Mouse (Mus musculus): ENCODE results near the gene Olfr1045.
"Not testable (repeated sequence)": the region's sequence is repeated elsewhere in the genome, so short reads cannot be mapped to it uniquely, and the experiment has no call there.

The Olfr1045 gene

DNA sequence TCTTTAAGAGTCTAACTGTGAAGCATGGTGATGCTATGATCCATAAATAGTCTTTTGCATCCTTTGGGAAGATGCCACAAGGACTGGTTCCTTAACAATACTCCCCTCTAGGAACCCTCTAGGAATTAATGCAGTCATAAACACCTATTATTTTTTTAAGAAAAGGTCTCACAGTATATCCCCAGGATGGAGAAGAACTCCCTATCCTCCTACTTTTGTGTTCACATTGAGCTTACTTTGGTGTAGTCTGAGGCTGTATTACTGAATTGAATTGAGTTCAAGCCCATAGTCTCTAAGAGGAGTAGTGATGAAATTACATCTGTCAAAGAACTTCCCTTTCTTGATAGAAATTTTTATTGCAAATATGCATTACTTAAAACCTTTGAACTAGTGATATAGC, at the start of gene Olfr1045:
TSS of gene Olfr1045 (minus strand) at position 101 of the 400 bp plus-strand sequence.
- DNase-seq: no peak

DNA sequence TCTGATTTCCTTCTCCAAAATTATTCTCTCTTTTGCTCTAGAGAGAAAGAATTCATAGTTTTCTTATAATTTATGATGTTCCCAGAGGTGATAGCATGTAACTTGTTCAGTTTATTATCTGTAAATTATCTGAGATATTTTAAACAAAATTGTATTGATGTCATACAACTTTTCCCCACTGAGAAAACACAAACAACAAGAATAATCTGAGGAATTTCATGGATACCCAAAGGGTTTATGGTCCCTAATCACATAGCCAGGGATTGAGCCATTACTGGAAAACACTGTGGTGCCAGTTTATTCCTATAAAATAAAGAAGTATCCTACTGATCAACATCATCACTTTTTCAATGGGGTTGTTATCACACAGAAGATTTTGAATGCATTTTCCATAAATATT, 37.4 kb upstream of the Olfr1045 start, which contains the start of gene Olfr1048:
TSS of gene Olfr1048 (minus strand) at position 101 of the 400 bp plus-strand sequence.
- DNase-seq: no peak

DNA sequence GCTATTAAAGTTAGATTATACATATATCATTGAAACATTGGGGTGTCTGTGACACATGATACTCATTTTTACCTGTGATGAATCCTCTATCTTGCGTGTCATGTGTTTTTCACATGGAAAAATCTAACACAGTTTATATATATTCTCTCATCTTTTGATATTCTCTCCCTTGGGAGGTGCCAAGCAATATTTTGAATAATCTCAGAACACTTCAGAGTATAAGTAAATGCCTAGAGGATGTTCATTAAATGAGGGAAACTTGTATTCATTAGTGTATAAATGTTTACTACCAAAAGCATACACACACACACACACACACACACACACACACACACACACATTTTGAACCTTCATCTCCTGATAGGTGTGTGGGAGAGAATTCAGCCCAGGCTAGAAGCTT, 28.5 kb upstream of the Olfr1045 start, which contains the start of gene Olfr1047:
TSS of gene Olfr1047 (minus strand) at position 101 of the 400 bp plus-strand sequence.
- DNase-seq: no peak

DNA sequence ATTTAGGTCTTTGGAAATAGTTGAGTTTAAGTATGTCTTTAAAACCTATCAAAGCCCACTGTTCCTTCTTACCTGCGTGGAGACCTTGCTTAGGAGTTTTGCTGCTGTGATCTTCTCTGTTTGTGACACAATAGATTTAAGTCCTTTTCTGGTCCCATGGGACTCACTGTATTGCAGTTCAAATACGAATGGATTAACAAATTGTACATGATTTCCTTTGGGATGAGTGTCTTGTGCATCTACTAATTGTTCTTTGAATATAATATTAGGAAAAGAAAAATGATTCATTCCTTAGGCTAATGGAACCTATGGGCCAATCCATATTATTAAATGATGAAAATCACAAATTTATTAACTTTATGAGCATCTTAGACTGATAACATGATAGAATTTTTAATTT, 16.4 kb upstream of the Olfr1045 start, which contains the start of gene Olfr1046:
TSS of gene Olfr1046 (minus strand) at position 101 of the 400 bp plus-strand sequence.
- no peak for DNase-seq

DNA sequence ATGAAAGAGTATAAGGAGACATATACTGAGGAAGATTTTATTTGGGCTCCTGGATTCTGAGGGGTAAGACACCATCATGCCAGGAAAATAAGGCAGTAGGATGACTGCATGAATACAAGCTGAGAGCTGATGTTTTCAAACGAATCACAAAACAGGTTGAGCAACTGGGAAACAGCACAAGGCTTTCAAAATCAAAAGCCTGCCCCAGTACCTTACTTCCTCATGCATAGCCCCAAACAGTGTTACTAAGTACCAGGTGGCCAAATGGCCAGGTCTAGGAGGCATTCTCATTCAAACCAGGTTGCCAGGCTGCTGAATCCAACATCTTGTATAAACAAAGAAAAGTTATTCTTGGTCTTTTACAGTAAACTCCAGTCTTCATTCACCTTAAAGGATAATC, 6.9 kb downstream of the Olfr1045 start:
- no peak for DNase-seq

DNA sequence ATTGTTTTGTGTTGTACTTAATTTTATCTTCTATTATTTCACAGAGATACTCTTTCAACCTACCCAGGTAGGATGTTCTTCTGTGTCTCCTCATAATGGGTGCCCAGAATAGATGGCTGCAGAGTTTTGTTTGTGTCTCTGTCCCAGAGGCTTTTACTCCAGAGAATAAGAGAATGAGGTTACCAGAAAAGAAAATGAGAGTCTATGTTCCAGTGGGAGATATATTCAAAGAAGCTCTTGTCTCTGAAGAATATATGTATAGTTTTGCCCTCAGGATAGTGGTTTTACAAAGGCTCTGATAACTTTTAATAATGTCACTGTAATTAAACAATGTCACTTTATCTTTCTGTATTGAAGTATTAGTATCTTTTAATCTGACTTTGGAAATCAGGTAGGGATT, 17.2 kb downstream of the Olfr1045 start, which contains the start of gene Olfr52:
TSS of gene Olfr52 (minus strand) at position 101 of the 400 bp plus-strand sequence.
- no peak for DNase-seq

DNA sequence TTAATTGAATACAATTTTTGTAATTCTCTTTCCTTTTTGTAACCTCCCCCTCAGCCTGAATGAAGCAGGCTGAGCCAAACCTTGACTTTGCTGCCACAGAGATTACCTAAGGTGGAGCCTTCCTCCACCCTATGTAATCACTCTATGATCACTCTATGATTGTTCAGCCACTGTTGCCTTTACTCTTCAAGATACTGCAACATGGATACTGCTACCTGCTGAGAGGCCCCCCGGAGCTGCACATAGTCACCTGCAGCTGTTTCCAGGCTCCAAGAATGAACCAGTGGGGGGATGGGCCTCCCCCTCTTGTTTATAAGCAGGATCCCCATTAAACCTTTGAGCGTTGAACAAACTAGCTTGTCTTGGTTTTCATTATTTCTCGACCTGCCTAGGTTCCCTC, 22.9 kb downstream of the Olfr1045 start:
- DNase-seq: no peak

DNA sequence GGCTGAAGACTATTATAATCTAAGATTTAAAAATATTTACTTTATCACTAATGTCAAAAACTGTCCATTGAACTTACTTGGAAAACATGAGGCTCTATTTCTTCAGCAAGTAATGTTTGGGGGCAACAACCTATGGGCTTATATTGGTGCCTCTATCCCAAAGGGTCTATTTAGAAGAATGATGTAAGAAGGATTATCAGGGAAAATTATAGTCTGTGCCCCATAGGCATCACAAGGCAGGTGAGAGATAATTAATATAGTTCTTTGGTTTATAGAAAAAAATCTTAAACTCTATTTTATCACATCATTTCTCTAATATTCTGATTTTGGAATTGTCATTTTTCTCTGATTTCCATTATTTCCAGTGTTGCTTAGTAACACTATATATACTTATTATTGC, 25.1 kb downstream of the Olfr1045 start, which contains the start of gene Olfr1044:
TSS of gene Olfr1044 (minus strand) at position 101 of the 400 bp plus-strand sequence.
- no peak for DNase-seq

DNA sequence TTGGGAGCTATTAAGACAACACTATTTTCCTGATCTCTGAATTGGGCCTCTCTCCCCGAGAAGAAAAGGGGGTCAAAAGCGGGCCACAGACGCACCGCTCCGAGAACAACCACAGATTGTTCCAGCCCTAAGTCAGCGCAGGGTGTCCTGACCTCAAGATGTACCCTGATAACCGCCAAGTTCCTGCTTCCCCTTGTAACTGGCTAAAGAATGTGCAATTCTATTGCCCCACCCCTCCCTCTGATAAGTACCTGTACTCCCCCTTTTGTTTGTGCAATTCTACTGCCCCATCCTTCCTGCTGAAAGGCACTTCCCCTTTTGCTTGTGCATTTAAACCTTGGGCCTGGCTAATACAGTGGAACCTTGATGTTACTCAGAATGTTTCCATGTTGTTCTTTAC, 27.4 kb downstream of the Olfr1045 start:
- DNase-seq: not testable (repeated sequence)

DNA sequence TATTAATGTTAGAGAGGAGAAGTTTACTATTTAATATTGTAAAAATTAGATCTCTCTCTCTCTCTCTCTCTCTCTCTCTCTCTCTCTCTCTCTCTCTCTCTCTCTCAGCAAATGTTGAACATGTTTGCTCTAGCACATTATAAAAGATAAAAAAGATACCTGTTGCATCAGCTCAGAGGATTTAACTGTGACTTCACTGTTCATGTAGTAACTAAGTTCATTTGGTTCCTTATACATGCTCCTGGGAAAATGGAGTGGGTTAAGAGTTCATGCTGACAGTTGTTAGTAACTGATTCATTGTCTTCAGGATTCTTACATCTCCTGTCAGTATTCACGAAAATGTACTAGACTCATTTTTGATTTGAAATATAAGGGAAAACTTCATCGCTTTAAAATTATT, 35.4 kb downstream of the Olfr1045 start, which contains the start of gene Olfr1043:
TSS of gene Olfr1043 (minus strand) at position 101 of the 400 bp plus-strand sequence.
- DNase-seq: no peak

DNA sequence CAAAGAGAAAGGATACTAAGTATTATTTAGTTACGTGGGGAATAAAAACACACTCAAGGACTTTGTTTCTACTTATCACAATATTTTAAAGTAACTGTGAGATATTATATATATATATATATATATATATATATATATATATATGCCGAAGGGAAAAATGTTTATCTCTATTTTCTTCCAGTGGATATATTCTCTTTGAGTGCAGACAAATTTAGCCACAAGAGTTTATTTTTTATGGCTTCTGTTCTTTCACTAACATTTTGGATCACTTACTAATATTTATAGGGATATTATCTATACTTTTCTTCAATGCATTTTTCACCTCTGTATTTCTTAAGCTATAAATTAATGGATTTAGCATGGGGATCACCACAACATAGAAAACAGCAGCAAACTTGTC, 41.1 kb downstream of the Olfr1045 start, which contains the start of gene Olfr1042:
TSS of gene Olfr1042 (minus strand) at position 101 of the 400 bp plus-strand sequence.
- DNase-seq: no peak

DNA sequence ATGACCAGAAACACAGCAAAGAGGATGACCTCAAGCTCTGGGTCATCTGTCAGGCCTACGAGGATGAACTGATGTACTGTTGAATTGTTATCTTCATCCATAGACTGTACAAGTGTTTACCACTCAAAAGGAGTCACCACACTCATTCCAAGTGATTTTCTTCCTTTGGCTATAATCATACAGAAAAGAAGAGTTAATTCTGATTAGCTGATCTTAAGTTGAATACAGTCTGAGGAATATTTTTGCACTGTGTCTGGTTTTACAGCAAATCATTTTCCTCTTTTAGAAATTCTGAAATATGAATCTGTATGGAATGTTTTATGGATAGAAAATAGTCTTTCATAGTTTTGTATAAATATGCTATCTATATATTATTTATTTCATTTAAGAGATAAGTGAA, 56.2 kb downstream of the Olfr1045 start, which contains the start of gene Olfr1040:
TSS of gene Olfr1040 (minus strand) at position 101 of the 400 bp plus-strand sequence.
- DNase-seq: no peak
